Mouse (Mus musculus) lung, postnatal 36 days (tissue): ENCODE results near the gene Vash2.
"Not testable (repeated sequence)": the region's sequence is repeated elsewhere in the genome, so short reads cannot be mapped to it uniquely, and the experiment has no call there.

Source experiments
- DNase-seq: peaks from one replicate; pipeline ENCODE4 v3.0.0; 2022; ENCODE audit warnings: mixed read lengths

Vash2 gene

GRCm38 (mm10) chr1:190974833-190975232 is 4.3 kb downstream of the Vash2 start:
- DNase-seq = no peak

- no peak for DNase-seq
Observed at GRCm38 (mm10) chr1:190974191-190974590, 4.9 kb downstream of the Vash2 start.

- no peak for DNase-seq
Observed at GRCm38 (mm10) chr1:190972612-190973192, 6.4 kb downstream of the Vash2 start.

- DNase-seq = no peak
Observed at GRCm38 (mm10) chr1:190971708-190972610, 7.1 kb downstream of the Vash2 start.

- DNase-seq = no peak
Observed at GRCm38 (mm10) chr1:190968010-190968409, 11.1 kb downstream of the Vash2 start.

- DNase-seq = no peak
Observed at GRCm38 (mm10) chr1:190964992-190965780, 13.9 kb downstream of the Vash2 start.

GRCm38 (mm10) chr1:190962760-190963159 is 16.3 kb downstream of the Vash2 start:
- DNase-seq = no peak

GRCm38 (mm10) chr1:190958821-190959220 is 20.3 kb downstream of the Vash2 start:
- DNase-seq = no peak

GRCm38 (mm10) chr1:190953009-190953408 is 26.1 kb downstream of the Vash2 start:
- no peak for DNase-seq

GRCm38 (mm10) chr1:190951014-190951413 is 28.1 kb downstream of the Vash2 start:
- DNase-seq = no peak

GRCm38 (mm10) chr1:190948846-190949245 is 30.2 kb downstream of the Vash2 start:
- DNase-seq = no peak

- no peak for DNase-seq
Observed at GRCm38 (mm10) chr1:190948439-190948838, 30.7 kb downstream of the Vash2 start.

- no peak for DNase-seq
Observed at GRCm38 (mm10) chr1:190947986-190948385, 31.1 kb downstream of the Vash2 start.

GRCm38 (mm10) chr1:190944109-190944760 is 34.9 kb downstream of the Vash2 start:
- DNase-seq = peak; percentile 80

- no peak for DNase-seq
Observed at GRCm38 (mm10) chr1:190939803-190940202, 39.3 kb downstream of the Vash2 start.

- no peak for DNase-seq
Observed at GRCm38 (mm10) chr1:190930181-190930580, 48.9 kb downstream of the Vash2 start.

GRCm38 (mm10) chr1:190929010-190929695 is 49.9 kb downstream of the Vash2 start:
- peak; percentile 58 for DNase-seq

GRCm38 (mm10) chr1:190928370-190929009 is 50.6 kb downstream of the Vash2 start:
- peak; percentile 99 for DNase-seq

- peak; percentile 18 for DNase-seq
Observed at GRCm38 (mm10) chr1:190927751-190928369, 51.2 kb downstream of the Vash2 start.

- DNase-seq = no peak
Observed at GRCm38 (mm10) chr1:190927311-190927710, 51.8 kb downstream of the Vash2 start.

GRCm38 (mm10) chr1:190924812-190925211 is 54.3 kb downstream of the Vash2 start, which contains the start of gene Angel2:
Angel2 (plus strand) TSS chr1:190925112.
- not testable (repeated sequence) for DNase-seq
